Mouse (Mus musculus) urinary bladder, postnatal 14 days (tissue): Measurements from ENCODE around the gene Nhs.
A peak's percentile ranks its signal among the peaks of the same experiment; 100 is the strongest.

Experiments used
- DNase-seq: peaks from one replicate; pipeline ENCODE4 v3.0.0; 2021; ENCODE audit warnings: low spot score

The Nhs gene

DNA sequence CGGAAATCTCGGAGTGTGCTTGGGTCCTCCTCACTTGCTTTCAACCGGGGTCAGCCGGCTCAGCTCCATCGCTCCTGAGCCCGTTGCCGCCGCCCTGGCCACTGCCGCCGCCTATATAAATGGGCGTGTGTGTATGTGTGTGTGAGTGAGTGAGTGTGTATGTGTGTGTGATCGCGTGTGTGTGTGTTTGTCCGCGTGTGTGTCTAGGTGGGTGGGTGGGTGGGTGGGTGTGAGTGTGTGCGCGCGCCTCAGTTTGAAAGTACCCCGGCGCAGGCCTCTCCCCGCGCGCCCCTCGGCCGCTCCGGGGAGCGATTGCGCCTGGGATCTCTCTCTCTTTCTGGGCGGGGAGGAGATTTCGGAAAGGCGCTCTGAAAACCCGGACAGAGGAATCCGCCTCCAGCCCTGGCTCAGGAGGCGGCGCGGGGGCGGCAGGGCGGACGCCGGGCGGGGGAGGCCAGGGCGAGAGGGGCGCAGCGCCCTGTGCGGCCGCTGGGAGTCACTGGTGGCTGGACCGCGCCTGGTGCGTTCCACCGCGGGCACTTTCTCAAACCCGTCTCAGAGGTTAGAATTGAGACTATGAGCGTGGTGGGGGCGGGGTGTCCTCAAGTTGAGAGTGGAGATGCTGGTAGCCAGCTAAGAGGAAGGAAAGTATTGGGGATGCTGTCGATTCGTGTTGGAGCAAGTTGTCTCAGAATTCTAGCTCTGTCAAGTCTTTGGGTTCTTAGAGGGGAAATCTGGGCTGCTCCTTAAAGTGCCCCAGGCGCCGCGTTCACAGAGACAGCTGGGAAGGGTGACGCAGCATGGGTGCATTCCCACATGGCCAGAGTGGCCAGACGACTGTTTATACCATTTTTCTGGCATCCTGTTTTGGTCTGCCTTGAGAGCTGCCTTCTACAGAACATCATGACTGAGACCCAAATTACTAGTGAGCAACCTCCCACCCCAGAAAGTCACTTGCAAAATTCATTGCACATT is at the start of gene Nhs:
Gene Nhs (minus strand): TSS at position 94 of the 975 bp plus-strand sequence.
- peak; percentile 52 for DNase-seq

DNA sequence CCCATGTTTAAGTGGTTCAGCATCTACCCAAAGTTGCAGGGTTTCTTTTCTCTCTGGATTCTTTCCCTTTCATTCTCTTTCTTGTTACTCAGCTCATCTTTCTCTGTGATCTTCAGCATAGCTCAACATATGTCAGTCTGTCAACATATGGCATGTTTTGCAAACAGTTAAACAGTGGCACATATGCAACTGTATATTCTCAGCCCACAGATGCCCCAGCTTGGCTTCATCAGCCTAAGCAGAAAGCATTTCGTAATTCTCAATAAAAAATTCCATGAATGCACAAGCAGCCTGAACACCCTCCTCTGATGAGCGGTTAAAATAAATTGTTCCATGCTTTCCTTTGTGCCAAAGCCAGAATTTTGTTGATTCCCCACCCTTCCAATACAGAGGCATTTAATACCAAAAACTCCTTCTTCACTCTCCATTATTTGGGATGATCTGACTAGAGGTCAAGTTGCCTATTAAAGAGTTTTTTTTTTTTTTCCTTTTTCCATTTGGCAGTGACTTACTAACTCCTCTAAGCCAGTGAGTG is 46.9 kb upstream of the Nhs start:
- DNase-seq: no peak

DNA sequence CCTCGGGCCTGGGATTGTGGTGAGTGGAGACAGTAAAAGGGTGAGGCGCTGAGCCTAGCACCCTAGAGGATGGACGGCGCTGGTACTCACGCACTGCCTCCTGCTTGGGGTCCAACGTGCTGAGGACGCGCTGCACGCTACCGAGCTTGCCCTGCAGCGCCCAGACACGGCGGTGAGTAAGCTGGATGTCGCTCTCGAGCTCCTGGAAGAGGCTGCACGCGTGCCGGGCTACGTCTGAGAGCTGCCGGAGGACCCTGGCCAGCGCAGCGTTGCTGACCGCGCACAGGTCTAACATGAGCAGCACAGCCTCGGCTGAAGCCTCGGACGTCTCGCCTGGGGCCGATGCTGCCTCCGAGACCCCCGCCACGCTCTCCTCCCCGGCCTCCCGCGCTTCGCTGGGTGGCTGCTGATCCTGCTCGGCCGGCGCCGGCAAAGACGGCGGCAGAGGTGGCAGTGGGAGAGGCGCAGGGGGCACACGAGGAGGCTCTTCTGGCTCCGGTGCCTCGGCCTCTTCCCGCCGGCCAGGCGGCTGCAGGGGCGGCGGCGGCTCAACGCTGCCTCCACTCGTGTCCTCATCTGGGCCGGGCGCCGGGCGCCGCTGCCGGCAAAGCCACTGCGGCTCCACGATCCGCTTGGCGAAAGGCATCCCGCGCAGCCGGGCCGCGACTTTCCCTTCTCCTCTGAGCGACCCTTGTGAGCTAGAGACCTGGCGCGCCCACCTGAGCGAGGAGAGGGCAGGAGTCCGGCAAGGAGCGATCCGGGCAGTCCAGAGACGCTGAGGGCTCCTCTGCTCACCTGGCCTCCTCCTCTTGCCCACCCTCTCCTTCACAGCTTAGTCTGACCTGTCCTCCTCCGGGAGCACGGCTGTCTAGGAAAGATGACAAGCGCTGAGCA is 540 bp downstream of the Nhs start:
- peak; percentile 8 for DNase-seq

DNA sequence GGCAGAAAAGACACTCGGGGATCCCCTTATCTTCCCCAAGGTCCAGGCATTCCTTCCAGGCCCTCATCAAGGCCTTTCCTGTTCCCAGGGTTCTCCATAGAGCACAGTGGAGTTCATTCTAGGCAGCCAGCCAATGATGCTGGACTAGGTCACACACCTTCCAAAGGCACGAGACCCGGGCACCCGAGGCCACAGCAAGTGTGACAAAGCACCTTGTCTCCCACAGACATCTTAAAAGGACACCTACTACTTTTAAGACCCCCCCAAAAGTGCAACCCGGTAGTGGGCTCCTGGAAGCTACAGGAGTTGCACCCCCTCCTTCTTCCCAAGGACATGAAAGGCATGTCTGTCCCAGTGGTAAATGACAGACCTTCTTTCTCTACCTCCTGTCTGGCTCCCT is 1.4 kb downstream of the Nhs start:
- DNase-seq: no peak

DNA sequence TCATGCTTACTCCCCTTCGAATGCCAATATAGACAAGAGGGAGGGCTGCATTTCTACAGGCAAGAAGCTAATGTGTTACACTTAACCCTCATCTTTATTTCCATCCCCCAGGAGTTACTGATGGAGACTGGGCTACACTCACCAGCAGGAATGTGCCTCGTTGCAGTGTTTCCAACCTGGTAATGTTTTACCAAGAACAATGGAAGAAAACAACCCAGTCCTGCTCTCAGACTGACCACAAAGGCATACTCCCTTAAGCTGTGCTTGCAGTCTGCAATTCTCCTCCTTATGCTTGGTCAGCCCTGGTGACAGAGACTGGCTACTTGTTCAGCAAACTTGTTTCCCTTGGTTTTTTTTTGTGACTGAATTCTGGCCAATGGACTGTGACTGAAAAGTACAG is 21.7 kb downstream of the Nhs start:
- no peak for DNase-seq

DNA sequence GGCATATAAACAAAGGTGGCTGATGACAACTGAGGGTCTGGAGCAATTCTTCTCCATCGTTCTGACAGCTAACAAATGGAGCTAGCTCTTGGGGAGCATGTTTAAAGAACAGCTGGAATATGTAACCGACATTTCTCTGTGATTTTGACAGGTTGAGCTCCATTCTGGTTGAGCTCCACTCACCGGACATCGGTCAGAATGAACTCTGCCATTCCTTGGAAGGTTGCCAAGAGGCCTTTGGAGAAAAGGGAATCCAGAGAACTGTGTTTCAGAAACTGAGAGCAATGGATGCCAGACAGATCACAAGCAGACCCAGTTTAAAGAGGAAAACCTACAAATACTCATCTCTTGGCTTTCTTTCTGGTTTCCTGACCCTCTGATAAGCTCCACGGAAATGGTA is 46.3 kb downstream of the Nhs start:
- peak; percentile 3 for DNase-seq

DNA sequence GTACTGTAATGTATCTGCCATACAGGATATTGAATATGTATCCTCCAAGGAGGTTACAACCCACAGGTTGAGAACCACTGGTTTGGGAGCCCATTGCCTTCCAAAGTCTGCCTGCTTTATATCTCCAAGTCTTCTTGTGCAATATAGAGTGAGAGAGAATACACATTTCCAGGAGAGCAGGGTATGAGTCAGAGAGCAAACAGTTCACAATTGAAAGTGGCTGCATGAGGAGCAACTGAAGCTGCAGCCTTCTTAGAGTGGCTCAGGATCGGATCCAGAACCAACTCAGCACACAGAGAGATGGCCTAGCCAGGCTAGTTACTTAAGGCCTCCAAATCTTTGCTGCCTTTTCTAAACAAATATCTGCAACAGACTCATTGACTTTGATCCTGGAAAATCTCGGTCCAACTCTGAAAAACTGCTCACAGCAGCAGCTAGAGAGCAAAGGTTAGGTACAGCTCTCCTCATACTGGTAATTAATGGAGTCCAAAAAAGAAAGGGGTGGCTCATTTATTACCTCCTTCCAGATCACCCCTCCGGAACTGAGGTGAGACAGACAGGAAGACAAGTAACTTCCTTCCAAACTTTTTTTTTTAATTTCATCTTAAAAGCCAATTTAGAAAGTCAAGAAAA is 56.6 kb downstream of the Nhs start:
- DNase-seq: no peak

DNA sequence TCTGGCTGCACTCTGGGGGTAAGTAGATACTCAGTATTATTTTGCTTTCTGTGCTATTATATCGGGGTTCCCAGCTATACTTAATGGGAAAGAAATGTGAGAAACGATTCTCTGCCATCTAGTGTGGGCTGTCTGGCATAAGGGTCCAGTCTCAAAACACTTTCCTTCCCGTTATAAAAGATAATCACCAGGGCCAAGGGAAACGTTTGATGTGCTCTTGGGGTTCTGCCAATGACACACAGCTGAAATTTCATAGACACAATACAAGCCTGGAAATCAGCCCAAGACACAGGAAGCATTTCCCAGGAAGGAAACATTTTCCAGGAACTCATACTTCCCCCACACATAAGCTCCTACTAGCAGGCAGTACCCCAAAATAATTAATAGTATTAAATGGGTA is 61.2 kb downstream of the Nhs start:
- DNase-seq: no peak

DNA sequence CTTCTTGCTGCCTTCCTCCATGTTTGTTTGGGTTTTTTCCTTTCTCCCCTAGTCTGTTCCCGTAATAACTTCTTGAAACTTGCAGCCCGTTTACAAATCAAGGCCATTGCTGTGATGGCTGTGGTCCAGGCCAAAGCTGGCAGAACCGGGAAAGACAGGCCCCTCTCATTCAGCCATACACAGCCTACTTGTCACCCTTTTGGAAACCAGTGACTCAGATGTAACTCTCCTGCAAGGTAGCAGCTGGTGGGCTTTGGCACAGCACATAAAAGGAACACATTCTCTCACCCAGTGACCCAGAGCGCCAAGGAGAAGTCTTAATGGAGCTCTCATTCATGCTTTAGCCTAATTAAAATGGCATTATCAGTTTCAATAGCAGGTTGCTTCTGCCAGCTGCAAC is 72.2 kb downstream of the Nhs start:
- no peak for DNase-seq

DNA sequence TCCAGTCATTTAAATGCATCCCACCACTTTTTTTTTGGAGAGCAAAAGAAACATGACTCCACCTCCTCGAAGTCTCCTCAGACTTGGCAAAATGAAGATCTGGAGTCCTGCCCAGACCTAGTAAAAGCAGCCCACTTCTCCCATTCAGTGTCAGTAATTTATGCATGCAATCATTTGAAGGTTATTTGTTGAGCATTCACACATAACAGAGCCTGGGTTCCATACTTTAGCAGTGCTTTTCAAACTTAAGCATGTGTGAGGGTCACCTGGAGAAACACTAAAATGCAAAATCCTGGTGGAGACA is 73.7 kb downstream of the Nhs start:
- DNase-seq: peak; percentile 29

DNA sequence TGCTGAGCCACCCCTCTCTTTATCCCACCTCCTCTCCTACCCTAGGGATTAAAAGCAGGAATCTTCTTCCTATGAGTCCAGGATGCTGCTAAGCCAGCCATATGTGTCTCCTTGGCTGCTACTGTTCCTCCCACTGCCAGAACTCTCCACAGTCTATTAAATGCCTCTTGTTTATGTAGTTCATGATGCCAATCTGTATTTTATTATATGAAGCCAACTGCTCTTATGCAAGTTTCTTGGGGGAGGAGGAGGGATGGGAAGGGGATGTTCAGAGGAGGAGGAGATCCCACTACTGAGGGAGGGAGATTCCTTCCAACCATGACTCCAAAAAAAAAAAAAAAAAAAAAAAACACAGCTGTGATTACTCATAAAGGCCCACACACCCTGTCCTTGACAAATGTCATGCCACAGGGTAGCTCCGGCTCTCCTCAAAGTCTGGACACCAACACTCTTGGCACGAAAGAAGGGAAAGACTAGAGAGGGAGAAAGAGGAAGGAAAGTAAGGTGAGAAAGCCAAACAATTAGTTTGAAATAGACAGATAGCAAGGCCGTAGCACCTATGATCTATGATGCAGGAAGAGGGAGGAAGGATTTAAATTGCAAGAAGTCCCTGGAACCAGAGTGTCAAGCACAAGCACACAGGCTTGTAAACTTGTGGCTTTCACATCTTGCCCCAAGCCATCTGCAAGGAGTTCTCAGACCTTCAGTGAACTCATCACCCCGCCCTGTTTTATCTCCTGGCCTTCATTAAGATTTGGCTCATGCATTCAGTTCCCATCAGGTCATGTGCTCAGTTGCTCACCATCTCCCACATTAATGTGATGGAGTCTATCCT is 74.3 kb downstream of the Nhs start:
- peak; percentile 4 for DNase-seq

DNA sequence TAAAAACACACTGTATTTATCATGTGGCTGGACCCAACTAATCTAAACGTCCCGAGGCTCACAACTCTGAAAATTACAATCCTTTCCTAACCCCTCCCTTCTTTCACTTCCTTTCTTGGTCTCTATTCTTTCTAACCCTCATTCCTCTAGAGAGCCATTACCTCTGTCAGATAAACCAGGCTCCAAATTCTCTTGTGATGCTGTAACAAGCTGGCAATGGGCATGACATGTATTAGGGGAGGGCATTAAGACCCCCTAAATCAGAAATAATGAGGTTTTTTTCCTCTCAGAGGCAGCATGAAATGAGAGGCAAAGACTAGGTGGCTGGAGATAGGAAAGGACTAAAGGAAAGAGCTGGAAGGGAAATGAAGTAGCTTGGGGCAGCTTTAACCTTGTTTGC is 96.4 kb downstream of the Nhs start:
- DNase-seq: no peak

DNA sequence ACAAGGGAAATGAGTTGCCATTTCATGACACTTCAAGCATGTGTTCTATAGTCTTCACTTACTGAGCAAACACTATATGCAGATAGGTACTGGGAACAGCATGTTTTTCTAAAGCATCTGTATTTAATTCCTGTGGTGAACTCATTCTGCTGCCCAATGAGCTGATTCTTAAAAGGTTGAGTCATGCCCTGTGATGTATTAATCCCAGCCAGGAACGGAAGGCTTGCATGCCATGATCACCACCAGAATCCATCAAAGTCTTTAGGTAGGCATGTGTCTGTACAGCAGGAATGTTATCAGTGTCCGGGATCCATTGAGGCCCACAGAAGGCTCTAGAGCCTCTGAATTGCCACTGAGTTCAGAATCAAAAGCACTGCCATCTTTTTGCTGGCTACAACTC is 103.9 kb downstream of the Nhs start:
- no peak for DNase-seq

DNA sequence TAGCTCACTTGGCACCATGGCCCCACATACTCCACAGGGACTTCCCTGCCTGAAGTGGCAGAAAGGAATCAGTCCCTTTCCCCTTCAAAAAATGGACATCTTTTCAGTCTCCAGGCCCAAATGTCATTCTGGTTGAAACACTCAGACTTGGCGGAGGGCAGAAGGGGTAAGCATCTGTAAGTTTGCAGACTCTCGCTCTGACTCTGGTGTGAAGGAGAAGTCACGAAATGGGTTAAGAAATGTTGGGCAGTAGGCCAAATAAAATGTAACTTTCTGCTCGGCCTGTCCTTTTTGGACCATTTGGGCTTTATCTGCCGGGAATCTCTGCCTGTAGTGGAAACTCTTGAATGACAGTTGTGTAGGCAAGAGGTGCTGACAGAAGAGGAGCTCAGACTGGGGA is 106.0 kb downstream of the Nhs start:
- DNase-seq: no peak

DNA sequence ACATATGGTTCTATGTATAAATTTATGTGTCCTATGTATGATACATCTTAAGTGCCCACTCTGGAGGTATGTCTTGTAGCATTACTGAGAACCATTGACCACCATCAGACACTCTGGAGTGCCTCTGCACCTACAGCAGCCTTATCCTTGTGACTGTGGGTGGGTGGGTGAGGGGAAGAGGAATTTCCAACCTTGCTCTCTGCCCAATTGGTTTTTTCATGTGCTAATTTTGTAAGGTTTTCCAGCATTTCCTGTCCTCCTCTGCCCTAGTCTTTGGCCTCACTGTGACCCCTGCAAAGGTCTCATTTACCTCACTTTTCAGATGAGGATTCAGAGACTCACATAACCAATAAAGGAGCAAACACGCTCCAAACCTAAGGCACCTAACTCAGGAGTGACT is 107.0 kb downstream of the Nhs start:
- no peak for DNase-seq

DNA sequence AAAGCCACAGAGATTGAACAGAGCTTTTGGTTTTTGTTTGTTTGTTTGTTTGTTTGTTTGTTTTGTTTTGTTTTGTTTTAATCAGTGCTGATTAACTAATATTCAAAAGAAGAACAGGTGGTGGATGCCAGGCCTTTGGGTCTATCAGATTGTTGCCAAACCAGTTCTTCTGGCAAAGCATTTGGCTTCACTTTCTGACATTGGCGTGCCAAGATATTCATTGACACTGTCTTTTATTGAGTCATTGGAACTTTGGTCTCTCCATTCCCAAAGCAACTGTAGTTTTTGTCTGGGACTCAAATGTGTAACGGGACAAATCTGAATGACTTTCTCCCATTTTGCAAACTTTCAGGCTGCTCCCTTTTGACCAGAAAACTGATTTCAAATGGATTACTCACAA is 109.9 kb downstream of the Nhs start:
- DNase-seq: no peak

DNA sequence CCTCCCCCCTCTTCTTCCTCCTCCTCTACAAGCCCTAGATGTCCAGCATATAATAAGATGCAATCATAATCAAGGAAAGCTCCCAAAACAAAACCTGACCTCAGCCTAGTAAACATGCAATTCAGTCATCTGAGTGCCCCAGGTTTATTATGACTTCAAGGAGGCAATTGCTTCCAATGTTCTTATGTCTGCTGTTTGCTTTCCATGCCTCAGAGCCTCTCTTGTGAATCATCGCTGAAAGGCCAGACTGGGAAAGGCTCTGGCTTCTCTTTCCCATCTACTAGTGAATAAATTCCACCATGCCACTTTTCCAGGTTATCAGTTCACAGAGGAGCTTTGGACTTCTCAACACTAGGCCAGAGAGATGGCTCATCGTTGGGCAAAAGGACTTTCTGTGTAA is 114.0 kb downstream of the Nhs start:
- no peak for DNase-seq

DNA sequence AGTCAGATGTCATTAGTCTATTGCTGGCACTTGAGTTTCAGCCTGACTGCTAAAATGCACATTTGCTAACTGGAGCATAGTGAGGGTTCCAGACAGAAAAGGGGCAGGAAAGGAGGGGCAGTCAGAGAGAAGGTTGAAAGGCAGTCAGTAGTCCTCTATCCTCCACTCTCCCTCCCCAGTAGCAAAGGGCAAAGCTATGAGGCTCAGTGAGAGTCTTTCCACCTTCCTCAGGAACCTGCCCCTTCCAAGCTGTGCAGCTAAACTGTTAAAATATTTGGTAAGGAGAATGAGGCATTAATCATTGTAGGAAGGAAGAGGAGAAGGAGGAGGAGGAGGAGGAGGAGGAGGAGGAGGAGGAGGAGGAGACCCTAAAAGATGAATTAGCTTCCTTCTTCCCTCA is 115.4 kb downstream of the Nhs start:
- DNase-seq: no peak

DNA sequence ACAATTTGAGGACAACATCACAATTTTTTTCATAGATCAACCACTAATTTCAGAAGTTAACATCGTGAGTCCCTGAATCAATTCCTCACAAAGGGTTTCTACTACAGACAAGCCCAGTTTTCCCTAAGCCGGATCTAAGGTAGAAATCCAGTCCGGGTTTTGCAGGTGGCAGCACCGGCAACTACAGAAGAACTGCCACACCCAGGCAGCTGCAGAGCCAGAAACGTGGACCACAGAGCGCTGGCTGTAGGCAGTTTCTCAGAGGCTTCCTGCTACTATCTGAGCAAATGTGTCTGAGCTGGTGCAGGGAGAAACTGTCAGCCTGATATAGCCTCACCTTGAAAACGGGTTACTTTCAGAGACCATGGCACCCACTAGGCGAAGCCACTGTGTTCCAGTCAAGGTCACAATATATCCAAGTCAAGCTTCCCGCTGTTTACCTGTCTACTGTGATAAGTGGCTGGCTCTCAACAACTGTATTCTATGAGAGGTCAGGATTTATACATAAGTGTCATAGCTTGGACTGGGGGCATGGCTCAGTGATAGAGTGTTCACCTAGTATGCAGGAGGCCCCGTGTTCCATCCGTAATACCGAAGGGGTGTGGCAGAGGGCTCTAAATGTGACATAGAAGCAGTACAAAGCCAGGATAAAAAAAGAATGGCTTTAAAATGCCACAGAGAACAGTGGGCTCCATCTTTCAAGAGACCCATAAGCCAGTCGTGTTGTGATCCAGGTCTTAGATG is 134.1 kb downstream of the Nhs start:
- DNase-seq: peak; percentile 39

DNA sequence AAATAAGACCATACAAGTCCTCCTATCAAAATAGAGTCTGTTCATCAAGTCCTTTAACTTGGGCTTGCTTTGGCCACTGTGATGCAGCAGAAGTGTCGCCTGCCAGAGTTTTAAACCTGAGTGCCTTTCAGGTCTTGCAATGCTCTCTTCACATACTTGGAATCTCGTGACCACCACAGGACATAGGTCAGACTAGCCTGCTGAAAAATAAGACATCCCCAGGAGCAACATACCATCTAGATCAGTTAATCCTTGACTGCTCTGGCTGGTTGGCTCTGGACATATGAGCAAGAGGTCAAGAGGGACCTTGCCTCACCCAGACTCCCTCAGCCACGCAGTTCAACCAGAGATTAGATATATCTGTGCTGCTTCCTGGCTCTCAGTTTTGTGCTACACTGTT is 137.8 kb downstream of the Nhs start:
- no peak for DNase-seq

DNA sequence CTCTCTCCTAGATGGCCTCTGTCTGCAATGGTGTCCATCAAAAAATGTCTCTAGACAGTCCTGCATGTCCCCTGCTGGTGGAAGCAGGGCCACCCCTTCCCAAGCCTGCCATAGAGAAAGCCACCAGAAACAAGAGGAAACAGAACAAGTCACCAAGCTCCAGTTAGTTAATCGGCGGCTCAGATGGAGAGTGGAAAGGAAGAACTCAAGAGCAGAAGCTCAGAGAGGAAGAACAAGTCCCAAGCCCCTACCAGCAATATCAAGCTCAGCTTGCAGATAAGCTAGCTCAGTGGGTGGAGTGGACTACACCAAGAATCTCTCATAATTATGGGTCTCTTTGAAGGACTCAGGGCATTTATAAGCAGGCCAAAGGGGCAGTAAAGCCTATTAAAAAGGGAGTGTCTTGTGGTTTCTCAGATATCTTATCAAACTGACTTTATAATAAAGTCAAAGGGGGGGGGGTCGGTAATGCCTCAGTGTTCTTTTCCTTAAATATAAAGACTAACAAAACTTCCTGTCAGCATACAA is 139.4 kb downstream of the Nhs start:
- DNase-seq: no peak
